Mouse (Mus musculus) stomach, postnatal 0 days (tissue): ENCODE data around the gene Car5b.

ENCODE experiments used
- CTCF ChIP-seq: IDR thresholded peaks from 2 replicates; pipeline ENCODE4 v1.5.1; 2016; ENCODE audit warnings: antibody characterized with exemption, low read depth, mild to moderate bottlenecking, moderate library complexity
- EP300 ChIP-seq: optimal IDR thresholded peaks from 2 replicates; pipeline ENCODE3; 2016; ENCODE audit warnings: antibody characterized with exemption

DNA sequence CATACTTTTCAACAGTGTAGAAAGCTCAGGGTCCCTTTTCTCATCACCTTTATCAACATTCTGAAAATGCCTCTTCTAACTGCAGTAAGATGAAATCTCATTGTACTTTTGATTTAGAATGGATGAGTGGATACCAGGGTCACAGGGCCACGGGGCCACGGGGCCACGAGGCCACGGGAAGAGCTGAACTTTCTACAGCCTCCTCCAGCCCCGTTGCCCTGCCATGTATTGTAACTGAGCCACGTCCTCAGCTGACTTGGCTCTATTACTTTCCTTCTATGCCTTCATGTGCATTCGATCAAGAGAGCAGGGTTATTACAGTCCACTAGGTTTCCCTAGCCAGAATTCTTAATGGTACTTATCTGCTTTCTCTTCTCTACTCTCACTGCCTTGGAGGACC, 8.1 kb upstream of the Car5b start:
- no peak for TF ChIP-seq EP300
- no peak for TF ChIP-seq CTCF
